Mouse (Mus musculus): ENCODE results near the gene Ltbp4.

The Ltbp4 gene

GRCm38 (mm10) chr7:27355745-27356240 is 18.3 kb upstream of the Ltbp4 start, which contains the start of gene Shkbp1:
Gene Shkbp1 (minus strand): TSS chr7:27356019.
- in situ Hi-C loops (cut with MboI), result no loop called here

- in situ Hi-C loops (cut with MboI), result no loop called here
Measured at GRCm38 (mm10) chr7:27355261-27355660, 17.8 kb upstream of the Ltbp4 start.

GRCm38 (mm10) chr7:27354783-27355182 is 17.3 kb upstream of the Ltbp4 start:
- in situ Hi-C loops (cut with MboI), result no loop called here

GRCm38 (mm10) chr7:27354144-27354543 is 16.7 kb upstream of the Ltbp4 start:
- in situ Hi-C loops (cut with MboI), result no loop called here

- in situ Hi-C loops (cut with MboI), result loop anchor here (10.0 kb wide), 1 partner anchor 179 kb away; the partner anchor contains the start of gene Hipk4
Measured at GRCm38 (mm10) chr7:27345444-27345843, 8.0 kb upstream of the Ltbp4 start.

GRCm38 (mm10) chr7:27342595-27342994 is 5.1 kb upstream of the Ltbp4 start:
- in situ Hi-C loops (cut with MboI), result loop anchor here (10.0 kb wide), 1 partner anchor 182 kb away; the partner anchor contains the start of gene Hipk4

- in situ Hi-C loops (cut with MboI), result loop anchor here (5.0 to 10.0 kb wide), 2 partner anchors 38 to 165 kb away; no protein-coding TSS in a partner anchor
Measured at GRCm38 (mm10) chr7:27339519-27339918, 2.0 kb upstream of the Ltbp4 start.

- in situ Hi-C loops (cut with MboI), result loop anchor here (5.0 to 10.0 kb wide), 2 partner anchors 38 to 166 kb away; no protein-coding TSS in a partner anchor
Measured at GRCm38 (mm10) chr7:27339114-27339513, 1.6 kb upstream of the Ltbp4 start.

GRCm38 (mm10) chr7:27335928-27336823 is 1.3 kb downstream of the Ltbp4 start:
- in situ Hi-C loops (cut with MboI), result loop anchor here (5.0 to 10.0 kb wide), 2 partner anchors 41 to 169 kb away; no protein-coding TSS in a partner anchor

GRCm38 (mm10) chr7:27335011-27335720 is 2.3 kb downstream of the Ltbp4 start:
- in situ Hi-C loops (cut with MboI), result loop anchor here (5.0 to 10.0 kb wide), 2 partner anchors 42 to 170 kb away; no protein-coding TSS in a partner anchor

- in situ Hi-C loops (cut with MboI), result loop anchor here (10.0 kb wide), 1 partner anchor 170 kb away; no protein-coding TSS in a partner anchor
Measured at GRCm38 (mm10) chr7:27334405-27334911, 3.0 kb downstream of the Ltbp4 start.

- in situ Hi-C loops (cut with MboI), result loop anchor here (10.0 kb wide), 1 partner anchor 171 kb away; no protein-coding TSS in a partner anchor
Measured at GRCm38 (mm10) chr7:27333316-27333941, 4.1 kb downstream of the Ltbp4 start.

GRCm38 (mm10) chr7:27332353-27333199 is 4.9 kb downstream of the Ltbp4 start:
- in situ Hi-C loops (cut with MboI), result loop anchor here (10.0 kb wide), 1 partner anchor 172 kb away; no protein-coding TSS in a partner anchor

GRCm38 (mm10) chr7:27331854-27332253 is 5.6 kb downstream of the Ltbp4 start:
- in situ Hi-C loops (cut with MboI), result loop anchor here (10.0 kb wide), 1 partner anchor 173 kb away; no protein-coding TSS in a partner anchor

- in situ Hi-C loops (cut with MboI), result loop anchor here (10.0 kb wide), 1 partner anchor 173 kb away; no protein-coding TSS in a partner anchor
Measured at GRCm38 (mm10) chr7:27331541-27331851, 6.0 kb downstream of the Ltbp4 start.

GRCm38 (mm10) chr7:27330709-27331540 is 6.6 kb downstream of the Ltbp4 start:
- in situ Hi-C loops (cut with MboI), result loop anchor here (10.0 kb wide), 1 partner anchor 174 kb away; no protein-coding TSS in a partner anchor

GRCm38 (mm10) chr7:27329981-27330380 is 7.5 kb downstream of the Ltbp4 start:
- in situ Hi-C loops (cut with MboI), result loop anchor here (10.0 kb wide), 1 partner anchor 175 kb away; no protein-coding TSS in a partner anchor

- in situ Hi-C loops (cut with MboI), result no loop called here
Measured at GRCm38 (mm10) chr7:27329326-27329947, 8.1 kb downstream of the Ltbp4 start.

- in situ Hi-C loops (cut with MboI), result no loop called here
Measured at GRCm38 (mm10) chr7:27328648-27329047, 8.8 kb downstream of the Ltbp4 start.

Measured in mature B cell (primary cell).